Mouse (Mus musculus) urinary bladder, adult 18-20 months (tissue): ENCODE results near the gene Fmnl1.
A peak's percentile ranks its signal among the peaks of the same experiment; 100 is the strongest.

Source experiments
- DNase-seq, 2 experiments: peaks; one replicate each; pipeline ENCODE4 v3.0.0; 2022; ENCODE audit warnings: low spot score in 2 of 2, mixed read lengths in 2 of 2

Fmnl1 gene

DNA sequence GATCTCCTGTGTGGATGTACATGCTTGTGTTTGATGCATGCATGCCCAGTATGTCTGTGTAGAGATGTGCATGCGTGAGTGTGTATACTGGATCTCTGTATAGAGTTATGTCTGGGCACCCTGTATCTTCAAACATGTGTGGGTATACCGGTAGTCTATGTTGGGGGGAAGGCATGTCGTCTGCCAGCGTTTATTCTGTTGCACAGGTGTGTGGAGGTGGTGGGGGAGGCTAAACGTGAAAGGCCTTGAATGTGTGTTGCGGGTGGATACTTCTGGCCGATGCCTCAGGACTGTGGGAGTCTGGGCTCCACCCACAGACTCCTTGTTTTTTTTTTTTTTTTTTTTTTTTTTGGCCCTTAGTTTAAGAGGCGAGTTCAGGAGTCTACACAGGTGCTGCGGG lies 10.4 kb downstream of the Fmnl1 start:
- DNase-seq, result no peak

DNA sequence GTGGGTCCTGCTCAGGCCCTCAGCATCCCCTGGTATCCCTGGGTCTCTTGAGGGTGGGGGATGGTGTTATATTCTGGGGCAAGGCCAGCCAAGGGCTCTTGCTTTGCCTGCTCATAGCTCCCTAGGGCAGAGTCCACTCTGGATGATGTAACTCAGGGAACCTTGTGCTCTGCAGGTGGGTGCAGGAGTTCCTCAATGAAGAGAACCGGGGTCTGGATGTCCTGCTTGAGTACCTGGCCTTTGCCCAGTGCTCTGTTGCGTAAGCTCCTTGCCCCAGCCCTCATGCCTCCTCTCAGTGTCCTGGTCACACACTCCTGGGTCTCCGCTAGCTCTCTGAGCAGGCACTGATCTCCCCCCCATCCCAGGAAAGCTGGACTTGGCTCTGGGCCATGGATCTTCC lies 11.0 kb downstream of the Fmnl1 start:
- no peak for DNase-seq

DNA sequence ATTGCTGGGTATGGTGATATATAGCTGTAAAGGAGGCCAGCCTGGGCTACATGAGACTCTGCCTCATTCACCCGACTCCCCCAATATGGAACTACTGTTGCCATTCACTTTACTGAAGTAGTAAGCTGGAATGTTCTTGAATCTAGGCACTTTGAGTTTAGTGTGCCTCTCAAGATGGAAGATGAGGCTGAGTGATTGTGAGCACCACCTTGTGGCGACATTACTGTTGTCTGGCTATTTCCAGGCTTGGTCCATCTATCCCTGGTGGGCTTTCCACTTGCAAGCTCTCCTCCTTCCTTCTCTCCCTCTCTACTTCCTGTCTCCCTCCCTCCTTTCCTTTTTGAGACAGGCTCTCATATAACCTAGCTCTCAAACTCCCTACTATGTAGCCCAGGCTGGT lies 14.0 kb downstream of the Fmnl1 start:
- no peak for DNase-seq

DNA sequence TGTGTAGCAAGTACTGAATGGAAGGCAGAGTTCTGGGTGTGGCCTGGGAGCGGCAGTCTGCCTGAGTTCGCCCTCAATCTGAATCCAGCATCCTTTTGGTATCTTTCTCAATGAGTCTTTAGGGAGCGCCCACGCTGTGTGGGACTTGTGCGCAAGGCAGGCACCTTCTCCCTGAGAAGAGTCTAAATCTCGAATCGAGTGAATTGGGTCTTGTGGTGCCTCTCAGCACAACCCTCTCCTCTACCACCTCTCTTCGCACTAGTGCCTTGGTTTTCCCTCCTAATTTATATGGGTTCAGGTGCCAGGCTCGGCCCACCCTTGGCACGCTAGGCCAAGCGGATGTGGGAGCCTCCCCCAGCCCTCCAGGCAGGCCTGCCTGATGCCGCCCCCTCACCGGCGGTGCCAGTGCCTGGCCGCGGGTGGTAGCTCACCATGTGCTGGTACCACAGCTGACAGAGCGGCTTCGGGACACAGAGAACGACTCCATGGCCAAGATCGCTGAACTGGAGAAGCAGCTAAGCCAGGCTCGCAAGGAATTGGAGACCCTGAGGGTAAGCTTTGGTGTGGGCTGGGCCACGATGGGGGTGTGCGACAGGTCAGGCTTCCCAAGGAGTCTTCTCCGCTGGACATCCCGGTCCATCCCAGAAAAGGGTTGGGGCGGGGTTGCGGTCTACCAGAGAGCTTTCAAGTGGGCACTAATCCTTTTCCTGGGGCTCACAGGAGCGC lies 21.5 kb downstream of the Fmnl1 start:
- no peak for DNase-seq

DNA sequence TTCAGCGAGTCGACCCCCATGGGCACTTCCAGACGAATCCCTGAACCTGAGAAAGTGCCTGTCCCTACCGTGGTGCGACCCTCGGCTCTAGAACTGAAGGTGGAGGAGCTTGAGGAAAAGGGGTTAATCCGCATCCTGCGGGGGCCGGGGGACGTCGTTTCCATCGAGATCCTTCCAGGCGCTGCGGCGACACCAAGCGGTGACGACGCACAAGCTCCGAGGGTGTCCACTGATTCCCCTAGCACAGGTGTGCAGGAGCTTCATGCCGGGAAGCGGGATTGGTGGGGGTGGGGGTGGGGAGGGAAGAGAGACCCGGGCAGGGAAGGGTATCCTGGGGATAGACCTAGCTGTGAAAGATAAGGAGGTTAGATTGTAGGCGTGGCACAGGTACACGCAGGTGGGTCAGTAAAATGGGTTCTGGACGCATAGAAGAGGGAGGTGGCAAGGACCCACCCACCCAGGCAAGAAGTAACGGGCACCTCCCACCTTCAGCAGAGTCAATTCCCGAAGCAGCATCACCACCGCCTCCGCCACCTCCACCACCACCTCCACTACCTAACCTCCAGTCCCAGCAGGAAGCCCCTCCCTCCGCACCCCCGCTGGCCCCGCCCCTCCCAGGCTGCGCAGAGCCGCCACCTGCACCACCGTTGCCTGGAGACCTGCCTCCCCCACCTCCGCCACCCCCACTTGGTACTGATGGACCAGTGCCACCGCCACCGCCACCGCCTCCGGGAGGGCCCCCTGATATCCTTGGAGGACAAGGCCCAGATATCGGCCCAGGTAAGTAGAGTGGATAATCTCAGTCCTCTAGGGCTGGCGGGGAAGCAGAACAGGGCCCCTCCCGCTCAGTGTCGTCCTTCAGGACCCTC lies 22.3 kb downstream of the Fmnl1 start:
- no peak for DNase-seq

DNA sequence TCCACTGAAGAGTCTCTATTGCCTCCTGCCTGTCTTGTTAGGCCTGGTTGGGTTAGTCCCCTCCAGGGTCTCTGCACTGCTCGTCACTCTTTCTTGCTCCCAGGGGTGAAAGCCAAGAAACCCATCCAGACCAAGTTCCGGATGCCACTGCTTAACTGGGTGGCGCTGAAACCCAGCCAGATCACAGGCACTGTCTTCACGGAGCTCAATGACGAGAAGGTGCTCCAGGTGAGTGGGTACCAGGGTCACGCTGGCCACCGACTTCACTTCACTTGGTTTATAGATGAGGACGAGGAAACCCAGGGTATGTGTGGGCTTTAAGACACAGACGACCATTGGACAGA lies 22.9 kb downstream of the Fmnl1 start:
- DNase-seq, result no peak

DNA sequence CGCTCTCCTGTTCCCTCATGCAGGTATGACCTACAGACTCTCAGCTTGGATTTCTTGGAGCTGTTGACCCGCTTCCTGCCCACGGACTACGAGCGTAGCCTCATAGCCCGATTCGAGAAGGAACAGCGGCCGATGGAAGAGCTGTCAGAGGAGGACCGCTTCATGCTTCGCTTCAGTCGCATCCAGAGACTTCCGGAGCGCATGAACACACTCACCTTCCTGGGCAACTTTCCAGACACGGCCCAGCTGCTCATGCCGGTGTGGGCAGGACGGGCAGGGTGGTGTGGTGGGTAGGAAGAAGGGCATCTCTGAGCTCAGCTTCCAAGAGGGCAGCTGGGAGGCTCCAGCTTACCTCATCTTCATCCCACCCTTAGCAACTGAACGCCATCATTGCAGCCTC lies 24.3 kb downstream of the Fmnl1 start:
- DNase-seq, result no peak

DNA sequence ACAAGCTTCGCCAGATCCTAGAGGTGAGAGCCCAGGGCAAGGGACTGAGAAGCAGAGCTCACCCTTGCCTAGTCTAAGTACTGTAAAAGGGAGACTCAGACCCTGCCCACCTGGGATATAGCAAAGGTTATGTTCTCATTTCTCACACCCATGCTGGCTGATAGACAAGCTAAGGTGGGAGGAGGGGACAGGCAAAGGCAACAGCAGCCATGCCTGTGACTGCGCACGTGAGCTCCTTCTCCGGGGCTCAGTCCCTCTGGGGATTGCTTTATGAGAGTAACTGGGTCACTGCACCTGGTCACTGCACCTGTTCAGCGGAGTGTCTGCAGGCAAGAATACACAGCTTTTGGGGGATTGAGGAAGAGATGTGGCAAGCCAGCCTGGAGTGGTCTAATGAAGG lies 24.7 kb downstream of the Fmnl1 start:
- no peak for DNase-seq

DNA sequence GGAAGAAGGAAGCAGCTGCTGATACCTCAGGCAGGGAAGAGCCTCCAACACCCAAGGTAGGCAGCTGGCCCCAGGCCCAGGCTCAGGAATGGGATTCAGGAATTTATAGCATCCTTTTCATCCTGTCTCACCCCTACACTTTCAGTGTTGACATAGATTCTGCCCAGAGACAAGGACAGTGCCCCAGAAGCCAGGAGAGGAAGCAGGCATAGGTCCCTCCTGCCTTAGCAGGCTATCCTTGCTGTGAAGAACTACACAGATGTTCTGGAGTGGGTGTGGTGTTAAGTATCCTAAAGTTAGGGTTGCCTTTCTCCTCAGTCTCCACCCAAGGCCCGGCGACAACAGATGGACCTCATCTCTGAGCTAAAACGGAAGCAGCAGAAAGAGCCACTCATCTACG lies 26.4 kb downstream of the Fmnl1 start:
- DNase-seq, result no peak

DNA sequence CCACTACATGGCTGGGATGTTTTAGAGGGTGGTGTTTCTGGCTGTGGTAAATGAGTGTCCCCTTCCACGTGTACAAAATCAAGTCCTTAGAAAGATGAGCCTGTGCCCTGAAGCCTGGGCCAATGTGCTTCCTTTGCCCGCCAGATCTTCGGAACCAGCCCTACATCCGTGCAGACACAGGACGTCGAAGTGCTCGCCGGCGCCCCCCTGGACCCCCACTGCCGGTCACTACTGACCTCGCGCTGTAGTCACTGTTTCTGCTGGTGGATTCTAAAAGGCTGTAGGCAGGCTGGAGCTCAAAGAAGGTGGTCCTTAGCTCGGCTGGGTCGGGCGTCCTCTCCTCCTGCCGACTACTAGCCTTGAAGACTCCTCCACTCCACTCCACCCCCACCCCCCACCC lies 27.4 kb downstream of the Fmnl1 start:
- no peak for DNase-seq

DNA sequence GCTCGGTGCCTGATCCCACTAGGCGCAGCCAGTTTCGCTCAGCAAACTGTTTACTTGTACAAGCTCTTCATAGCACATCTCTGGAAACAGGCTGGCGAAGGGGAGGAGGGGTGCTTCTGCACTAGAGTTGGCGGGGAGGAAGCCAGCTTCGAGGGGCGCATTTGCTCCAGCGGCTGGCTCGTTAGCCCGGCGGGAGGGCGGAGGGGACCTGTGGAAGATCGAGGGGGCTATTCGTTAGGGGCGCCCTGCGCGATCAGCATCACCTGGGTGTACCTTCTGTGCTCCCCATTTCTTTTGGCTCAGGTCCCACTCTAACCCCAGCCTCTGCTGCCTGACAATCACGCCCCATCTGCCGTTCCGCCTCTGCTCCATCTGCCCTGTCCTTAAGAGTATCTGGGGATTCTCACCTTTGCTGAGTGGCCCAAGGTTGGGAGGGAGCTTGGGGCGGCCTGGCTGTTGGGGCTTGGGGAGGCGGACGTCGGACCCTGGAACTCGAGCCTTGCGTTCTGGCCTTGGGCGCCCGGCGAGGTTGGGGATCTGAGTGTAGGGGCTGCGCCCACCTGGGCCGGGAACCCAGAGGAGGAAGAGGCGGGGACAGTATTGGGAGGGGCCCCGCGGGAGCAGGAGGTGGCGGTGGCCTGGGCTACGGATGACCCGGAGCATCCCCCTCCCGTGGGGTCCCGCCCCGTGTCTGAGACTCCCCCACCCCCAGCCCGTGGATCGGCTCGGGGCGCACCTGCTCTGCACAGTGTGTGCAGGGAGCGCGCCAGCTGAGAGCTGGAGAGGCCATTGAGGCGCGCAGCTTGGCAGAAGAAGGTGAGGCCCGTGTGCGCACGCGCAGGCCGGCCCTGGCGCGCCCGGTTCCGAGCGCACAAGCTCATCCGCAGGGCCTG lies 28.2 kb downstream of the Fmnl1 start:
- peak in 1 of 2 experiments; percentile 35 for DNase-seq

DNA sequence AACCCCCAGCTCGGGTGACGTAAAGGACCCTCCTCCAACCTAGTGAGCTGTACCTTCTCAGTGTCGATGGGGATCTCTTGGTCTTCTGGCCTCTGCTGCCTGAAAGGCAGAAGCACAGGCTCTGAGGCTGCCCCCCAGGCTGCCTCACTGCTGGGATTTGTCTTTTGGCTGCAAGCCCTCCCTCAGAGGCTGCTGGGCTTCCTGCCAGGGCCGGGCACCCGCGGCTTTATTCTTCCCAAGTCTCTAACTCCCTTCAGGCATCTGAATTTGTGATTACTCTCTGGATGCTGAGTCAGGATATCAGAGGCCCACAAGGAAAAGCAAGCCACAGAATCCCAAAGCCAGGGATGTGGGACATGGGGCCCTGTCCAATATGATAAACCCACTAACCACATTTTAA lies 30.8 kb downstream of the Fmnl1 start:
- DNase-seq, result no peak

DNA sequence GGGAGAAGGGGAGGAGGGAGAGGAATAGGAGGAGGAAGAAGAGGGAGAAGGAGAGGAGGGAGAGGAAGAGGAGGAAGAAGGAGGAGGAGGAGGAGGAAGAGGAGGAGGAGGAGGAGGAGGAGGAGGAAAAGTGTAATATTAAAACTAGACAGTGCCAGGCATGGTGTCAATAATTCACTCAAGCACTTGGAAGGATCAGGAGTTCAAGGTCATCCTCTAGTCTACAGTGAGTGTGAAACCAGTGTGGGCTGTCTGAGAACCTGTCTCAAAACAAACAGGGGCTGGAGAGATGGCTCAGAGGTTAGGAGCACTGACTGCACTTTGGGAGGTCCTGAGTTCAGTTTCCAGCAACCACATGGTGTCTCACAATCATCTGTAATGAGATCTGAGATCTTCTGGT lies 31.5 kb downstream of the Fmnl1 start:
- no peak for DNase-seq

DNA sequence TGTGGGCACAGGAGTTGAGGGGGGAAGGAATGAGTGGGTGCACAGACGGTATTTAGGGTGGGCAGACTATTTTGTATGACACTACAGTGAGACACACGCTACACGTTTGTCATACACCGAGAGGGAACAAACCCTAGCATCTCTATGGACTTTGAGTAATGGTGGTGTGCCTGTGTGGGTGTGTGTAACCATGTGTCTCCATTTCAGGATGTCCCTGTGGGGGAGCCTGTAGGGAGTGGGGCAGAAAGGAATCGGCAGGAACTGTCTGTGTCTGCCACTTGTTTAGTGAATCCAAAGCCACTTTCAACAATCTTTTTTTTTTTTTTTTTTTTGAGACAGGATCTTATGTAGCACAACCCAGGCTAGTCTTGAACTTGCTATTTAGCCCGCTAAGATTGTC lies 35.3 kb downstream of the Fmnl1 start:
- DNase-seq, result no peak

DNA sequence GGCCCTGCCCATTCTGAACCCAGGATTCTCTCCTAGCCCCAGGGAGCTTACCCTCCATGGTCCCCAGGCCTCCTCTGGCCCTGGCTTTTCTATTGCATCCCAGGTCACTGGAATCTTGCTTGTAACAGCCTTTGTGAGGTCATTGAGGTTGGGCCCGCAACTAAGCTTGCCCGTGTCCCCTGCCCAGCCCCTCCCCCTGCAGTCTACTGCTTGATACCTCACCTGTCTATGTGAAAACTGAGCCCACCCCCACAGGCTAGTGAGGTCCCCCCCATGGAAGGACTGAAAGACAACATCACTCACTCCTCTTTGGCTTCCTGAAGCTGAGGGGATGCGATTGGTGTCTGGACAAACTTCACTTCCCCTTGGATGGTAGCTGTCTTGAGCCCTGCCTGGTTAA lies 37.6 kb downstream of the Fmnl1 start, which contains the start of gene 1700023F06Rik:
Gene 1700023F06Rik (minus strand): TSS at position 101 of the 400 bp plus-strand sequence.
- no peak for DNase-seq

DNA sequence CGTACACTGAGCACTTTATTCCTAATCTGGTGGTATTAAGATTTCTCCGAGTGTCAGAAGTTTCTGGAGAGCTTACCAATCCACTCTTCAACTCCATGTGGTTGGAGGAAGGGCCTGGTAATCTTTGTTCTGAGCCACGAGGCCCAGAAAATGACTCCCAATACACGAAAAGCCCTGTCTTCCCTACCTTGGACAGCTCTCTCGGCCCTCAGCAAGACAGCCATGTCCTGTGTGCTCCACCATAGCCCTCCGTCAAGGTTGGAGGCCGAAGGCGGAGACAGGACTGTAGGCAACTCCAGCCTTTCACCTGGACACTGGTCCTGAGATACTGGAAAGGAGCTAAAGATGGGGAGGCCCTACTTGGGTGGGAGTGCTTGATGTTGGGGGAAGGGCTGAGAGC lies 39.4 kb downstream of the Fmnl1 start:
- DNase-seq, result no peak

DNA sequence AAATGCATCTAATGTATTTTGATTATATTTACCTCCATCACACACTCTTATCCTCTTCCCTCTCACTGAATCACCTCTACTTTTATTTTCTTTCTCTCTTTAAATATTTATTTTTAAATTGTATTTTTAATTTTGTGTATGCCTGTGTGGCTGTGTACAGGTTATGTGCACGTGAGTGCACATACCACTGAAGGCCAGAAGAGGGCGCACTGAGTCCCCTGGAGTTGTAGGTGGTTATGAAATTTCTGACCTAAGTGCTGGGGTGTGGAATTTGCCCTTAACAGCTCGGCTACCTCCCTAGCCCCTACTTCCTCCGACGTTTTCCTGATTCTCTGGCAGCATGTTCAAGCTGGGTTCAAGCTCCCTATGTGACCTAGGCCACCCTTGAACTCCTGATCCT lies 42.8 kb downstream of the Fmnl1 start:
- no peak for DNase-seq

DNA sequence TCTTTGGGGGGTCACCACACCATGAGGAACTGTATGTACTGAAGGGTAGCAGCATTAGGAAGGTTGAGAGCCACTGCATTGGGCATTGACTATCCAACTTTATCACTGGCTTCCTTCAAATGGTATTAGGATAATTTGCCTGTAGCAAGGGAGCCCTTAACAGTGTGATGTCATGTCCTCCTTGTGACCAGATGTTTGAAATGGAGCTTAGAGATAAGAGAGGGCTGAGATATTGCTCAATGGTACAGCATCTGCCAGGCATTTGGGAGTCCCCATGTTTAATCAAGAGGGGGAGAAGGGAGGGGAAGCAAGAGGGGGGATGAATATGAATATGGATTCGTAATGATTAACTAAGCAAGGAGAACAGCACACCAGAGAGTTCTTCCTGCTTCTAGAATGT lies 44.4 kb downstream of the Fmnl1 start:
- no peak for DNase-seq

DNA sequence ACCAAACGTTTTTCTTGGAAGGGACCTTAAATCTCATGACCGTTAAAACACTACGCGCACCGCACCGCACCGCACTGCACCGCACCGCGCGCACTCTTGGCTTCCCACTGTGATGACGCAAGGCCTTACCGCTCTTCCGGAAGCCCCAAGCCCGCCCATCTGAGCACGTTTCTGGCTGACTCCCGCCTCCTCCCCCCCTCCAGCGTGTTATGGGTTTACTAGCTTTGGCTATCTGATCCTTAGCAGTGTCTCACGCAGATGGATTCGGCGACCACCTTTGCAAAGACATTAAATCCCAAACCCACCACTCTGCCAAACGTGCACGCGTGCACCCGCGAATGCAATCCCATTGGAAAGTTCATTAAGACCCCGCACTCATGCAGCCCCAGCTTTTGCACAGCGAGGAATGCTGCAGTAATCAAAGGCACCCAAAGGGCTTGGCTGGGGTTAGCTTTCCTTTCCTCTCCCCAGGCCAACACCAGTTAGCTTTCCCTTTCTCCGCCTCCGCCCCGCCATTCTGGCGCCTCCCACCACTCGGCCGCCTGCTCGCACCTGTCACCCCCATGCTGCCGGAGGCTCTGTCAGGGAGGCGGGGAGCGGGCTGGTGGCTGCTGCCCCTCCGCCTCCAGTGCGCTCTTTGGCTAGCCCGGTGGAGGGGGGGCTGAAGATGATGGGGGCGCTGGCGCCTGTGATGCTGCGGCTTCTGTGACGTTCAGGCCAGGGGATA lies 47.0 kb downstream of the Fmnl1 start, which contains the start of gene Spata32:
Gene Spata32 (minus strand): TSS at position 643 of the 727 bp plus-strand sequence.
- peak; percentile 45 to 55 for DNase-seq

DNA sequence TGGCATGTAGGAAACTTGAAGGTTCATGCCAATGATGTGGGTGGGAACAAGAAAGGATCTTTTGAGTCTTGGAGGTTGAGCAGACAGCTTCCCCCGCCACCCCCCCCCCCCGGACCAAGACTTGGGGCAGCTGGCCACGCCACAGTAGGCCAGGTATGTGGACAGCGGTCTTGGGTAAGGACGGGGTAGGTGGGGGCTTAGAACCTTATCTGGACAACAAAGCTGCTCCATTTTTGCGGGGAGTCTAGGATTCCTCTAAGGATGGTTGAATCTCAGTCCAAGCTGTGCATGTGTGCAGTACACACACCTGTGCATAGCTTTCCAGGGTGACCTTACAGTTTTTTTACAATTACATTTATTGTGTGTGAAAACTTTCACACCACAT lies 47.6 kb downstream of the Fmnl1 start:
- DNase-seq, result no peak

DNA sequence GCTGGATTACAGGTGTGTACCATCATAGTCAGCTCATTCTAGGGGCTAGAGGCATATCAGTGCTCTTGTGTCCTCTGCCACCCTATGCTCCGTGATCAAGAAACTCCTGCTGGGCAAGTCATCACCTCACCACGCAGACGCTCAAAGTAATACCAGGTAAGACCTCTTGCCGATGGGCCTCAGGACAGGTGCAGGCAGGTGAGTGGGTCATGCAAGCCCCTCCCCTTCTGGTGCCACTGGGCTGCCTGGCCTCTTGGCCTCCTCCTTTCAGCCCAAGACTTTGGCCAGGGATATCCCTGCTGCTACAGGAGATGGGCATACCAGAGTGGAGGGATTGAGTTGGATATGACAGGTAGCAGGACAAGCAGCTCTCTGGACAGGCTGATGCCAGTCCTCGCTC lies 48.4 kb downstream of the Fmnl1 start:
- DNase-seq, result no peak

DNA sequence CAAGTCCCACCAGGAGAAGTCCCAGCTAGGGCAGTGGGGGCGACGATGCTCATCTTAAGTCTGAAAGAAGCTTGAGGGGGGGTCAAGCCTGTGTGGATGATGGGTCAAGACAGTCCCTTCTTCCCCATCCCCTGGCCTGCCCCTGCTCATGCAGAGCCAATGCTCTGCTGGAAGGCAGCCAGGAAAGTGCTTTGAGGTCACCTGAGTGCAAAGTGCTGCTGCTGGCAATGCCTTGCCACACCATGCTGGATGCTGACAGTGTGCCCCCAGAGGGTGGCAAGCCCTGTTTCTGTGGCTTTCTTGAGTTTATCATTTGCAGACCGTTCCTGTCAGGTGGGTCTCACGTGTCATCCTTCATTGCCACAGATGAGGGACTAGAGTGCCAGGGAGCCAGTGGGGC lies 49.1 kb downstream of the Fmnl1 start:
- no peak for DNase-seq
